Mouse (Mus musculus): ENCODE measurements at regions not wholly inside any gene's neighbourhood (a gene's known extent, or its start where the extent isn't known, plus 50 kb on each side); places are given as distances from the start of the nearest gene placed in this dataset.

GRCm38 (mm10) chr8:17782650-17783049 lies 1195.4 kb downstream of the Defb40 start:
- DNase-seq, result no peak

DNA sequence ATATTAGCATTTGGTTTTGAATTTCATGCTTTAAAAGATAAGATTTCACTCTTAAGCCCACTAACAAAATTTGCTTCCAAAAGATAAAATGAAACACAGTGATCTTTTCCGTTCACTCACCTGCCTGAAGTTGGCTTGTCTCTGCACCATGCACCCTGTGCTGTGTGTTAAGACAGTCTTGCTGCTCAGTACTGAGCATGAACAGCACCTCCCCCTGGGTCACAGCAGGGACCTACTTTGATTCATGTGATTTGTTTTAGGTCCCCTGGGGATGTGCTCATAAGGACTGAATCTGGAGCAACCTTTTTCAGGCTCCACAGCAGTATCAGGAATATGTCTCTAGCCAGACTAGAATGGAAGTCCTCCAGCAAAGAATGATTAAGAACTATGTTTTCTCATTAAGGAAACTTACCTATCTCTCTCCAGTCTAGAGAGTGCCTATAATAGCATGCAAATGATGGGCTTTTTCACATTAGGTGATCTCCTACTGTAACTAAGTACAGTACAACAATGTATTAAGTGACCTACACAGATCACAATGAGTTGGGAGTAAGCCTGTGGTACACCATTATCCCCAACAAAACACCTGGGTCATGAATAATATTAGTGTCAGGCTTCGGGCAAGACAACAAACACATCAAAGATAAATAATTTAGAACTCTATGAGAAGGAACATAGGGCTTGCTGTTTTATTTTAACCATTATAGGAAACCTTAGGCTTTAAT lies 1196.3 kb downstream of the Defb40 start:
- no peak for DNase-seq

GRCm38 (mm10) chr8:17775411-17775810 lies 1202.6 kb downstream of the Defb40 start:
- no peak for DNase-seq

DNA sequence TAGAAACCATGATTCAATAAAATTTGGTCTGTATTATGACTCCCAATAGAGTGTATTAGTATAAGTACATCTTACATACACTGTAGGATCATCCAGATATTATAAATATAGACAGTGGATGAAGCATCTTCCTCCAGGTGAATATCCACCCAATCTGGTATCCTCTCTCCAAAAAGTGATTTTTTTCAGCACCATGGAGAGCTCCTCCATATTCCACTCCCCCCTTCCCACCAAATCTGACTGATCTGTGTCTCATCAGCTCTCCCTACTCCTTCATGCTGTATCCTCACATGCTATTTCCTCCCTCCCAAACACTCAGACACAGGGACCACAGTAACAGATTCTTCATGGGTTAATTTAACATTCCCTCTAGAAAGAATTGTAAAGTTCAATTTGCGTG lies 1204.7 kb downstream of the Defb40 start:
- DNase-seq, result no peak

DNA sequence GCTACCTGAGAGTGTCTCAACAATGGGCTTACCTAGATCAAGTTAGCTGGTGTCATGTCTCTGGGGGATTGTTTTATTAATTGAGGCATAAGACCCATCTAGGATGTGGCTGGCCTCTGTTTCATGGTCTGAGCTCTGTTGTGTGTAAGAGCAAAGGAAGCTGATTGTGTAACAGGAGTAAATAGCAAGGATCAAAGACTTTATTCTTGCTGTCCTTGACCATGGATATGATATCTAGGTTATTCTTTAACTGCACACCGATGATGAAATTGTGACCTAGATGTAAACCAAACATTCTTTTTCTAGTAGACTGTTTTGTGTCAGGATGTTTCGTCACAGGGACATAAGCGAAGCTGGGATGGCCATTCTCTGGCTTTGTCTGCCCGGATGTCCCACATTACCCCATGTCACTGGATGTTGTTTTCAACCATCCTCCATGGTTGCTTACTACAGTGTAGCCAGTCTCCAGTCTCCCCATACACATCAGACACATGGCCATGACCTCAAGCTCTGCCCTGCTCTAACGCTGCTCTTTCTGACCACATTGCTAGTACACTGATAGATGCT lies 1210.5 kb downstream of the Defb40 start:
- DNase-seq, result no peak

GRCm38 (mm10) chr8:17724672-17725071 lies 1253.4 kb downstream of the Defb40 start:
- no peak for DNase-seq

- no peak for DNase-seq
Observed at GRCm38 (mm10) chr8:17709162-17709561, 1268.9 kb downstream of the Defb40 start.

GRCm38 (mm10) chr8:17708409-17708808 lies 1269.6 kb downstream of the Defb40 start:
- no peak for DNase-seq

GRCm38 (mm10) chr8:17704289-17704688 lies 1273.8 kb downstream of the Defb40 start:
- DNase-seq, result no peak

DNA sequence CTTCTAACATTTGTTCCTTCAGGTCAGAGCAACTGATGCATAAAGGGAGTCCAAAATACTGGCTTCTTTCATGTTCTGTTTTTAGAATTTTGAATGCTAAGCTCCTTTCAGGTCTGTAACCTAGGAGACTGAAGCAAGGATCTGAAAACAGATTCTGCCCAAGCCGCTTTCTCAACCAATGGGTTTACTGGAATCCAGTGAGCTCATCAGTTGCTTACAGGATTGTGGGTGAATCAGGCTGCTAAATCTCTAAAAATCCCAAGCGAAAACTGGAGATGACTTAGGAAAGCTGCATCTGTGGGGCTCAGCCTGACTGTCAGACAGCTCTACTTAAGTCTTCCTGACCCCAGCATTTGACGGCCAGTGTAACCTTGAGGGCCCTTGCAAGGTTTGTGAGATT lies 1277.7 kb downstream of the Defb40 start:
- peak; percentile 1 to 9 for DNase-seq

DNA sequence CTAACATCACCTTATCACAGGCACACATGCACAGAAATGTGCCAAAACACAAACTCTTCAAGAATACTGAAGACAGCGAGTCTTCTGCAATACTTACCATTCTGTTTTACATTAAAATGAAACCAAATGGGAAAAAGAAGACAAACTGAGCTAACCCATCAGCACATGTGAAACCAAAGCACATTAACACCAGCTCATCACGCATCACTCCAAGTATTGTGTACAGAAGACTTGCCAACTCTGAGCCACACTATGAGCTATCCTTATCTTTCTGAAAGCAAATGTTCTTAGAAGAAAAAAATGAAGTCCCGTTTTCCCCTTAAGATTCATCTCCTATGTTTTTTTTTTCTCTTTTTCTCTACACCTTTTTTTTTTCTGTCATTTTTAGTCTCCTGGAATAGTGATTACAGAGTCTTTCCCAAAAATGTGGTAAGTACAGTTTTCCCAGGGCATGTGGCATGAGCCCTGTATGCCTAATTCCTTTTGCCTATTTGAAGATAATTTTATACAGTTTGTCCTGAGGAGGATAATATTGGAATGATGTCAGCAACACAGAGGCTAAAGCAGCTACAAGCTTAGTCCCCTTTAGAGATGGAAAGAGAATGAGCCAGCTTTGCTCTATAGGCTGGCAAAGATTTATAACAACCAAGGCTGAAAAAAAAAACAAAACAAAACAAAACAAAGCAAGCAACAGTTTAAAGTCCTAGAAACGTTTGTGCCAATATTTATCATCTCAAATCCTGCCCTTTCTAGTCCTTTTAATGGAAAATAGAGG lies 1287.8 kb downstream of the Defb40 start:
- no peak for DNase-seq

DNA sequence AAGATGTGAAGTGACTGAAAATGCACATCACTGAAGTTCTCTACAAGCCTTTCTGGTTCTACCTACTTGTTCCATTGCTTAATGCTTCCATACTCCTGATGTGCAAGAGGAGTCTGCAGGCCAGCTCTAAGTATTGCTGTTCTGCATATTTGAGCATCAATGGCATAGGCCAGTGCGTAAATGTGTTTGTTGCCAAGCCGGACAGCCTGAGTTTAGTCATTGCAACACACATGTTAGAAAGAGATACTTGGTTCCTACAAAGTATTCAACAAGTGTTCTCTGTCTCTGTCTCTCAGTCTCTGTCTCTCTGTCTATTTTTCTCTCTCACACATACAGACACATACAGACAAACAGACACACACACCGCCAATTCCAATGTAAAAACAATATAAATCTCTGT lies 1288.4 kb downstream of the Defb40 start:
- DNase-seq, result no peak

- DNase-seq, result no peak
Observed at GRCm38 (mm10) chr8:17687084-17687483, 1291.0 kb downstream of the Defb40 start.

DNA sequence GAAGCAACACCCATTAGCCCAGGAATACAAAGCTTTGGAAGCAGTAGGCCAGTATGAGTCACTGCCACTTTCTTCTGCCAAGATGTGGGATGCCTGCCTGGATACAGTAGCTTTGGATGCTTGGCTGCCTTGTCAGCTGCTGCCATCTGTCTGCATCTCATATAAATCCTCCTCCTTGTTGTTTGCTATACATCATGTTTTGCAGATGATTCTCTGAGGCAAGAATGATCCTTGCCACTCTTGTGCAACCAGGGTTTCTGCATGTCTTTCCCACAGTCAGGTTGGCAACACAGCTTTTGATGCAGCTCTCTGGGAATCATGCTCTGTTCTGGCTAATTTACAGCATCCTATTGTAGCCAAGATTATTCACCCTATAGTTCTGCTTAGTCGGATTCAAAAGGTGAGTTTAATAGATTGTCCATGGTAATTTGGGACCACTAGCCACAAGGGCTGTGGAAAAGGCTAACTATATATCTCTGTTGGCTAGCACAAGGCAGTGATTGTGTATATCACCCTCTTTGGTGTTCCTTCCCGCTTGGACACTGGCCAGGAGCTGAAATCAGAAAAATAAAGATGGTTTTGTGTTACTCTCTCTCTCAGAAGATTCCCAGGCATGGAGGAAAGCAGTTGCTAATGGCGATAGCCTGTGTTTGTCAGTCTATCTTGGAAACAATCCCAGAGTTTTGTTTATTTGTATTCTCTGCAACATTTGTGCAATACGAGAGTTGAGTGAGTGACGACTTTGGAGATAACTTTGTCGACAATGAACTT lies 1313.5 kb downstream of the Defb40 start:
- peak; percentile 17 to 19 for DNase-seq

GRCm38 (mm10) chr8:17659753-17660361 lies 1318.2 kb downstream of the Defb40 start:
- no peak for DNase-seq

- peak in 1 of 2 experiments; percentile 19 for DNase-seq
Observed at GRCm38 (mm10) chr8:17653786-17654185, 1324.3 kb downstream of the Defb40 start.

DNA sequence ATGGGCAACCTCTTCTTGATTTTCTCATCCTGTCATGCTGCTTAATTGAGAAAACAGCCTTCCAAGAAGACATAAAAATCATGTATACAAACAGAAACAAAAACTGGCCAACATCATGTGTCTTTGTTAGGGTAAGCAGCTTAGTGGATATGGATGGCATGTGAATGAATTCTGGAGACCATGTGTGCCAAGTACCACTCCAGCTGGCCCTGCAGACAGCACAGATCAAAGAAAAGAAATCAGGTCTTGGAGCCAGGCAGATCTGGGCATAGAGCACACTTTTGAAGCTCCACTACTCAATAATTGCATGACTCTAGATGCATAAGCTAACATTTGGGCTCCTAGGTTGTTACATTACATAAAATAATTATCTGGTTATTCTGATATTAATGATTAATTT lies 1330.5 kb downstream of the Defb40 start:
- no peak for DNase-seq

- no peak for DNase-seq
Observed at GRCm38 (mm10) chr8:17621109-17621508, 1356.9 kb downstream of the Defb40 start.

- DNase-seq, result no peak
Observed at GRCm38 (mm10) chr8:17618846-17619245, 1359.2 kb downstream of the Defb40 start.

DNA sequence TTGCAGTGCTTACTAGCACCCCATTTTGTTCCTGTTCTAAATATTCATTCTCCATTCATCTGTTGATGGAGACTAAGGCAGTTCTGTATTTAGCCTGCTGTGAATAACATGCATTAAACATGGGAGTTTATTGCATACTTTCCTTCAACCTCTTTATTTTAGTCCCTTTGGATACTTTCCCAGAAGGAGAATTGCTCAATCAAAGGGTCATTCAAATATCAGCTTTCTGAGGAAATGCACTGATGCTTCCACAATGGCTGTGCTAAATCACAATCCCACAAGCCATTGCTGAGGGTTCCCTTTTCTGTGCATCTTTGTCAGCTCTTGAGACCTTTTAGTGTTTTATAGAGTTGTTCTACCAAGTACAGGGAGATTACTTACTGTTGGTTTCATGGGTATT lies 1359.9 kb downstream of the Defb40 start:
- DNase-seq, result peak in 1 of 2 experiments; percentile 1

GRCm38 (mm10) chr8:17602861-17603260 lies 1375.2 kb downstream of the Defb40 start:
- no peak for DNase-seq

- no peak for DNase-seq
Observed at GRCm38 (mm10) chr8:17598736-17599135, 1379.3 kb downstream of the Defb40 start.

Data from heart, adult 18-20 months (tissue).